Mouse (Mus musculus) stomach, postnatal 0 days (tissue): Measurements from ENCODE around the gene Sfxn5. TPM values are rescaled to one million over a fixed set of nuclear protein-coding genes. Genes with fewer than 3 reads are reported as not detected.

Experiments used
- ATAC-seq: fragments of 200-750 bp; cut with Nextera tagmentation; 2 replicates; pipeline ENCODE4 v1.8.0; 2017; ENCODE audit not compliant: low FRiP score, low TSS enrichment
- DNase-seq: peaks from one replicate; pipeline ENCODE4 v3.0.0-alpha.2; 2016; ENCODE audit warnings: low spot score
- H3K27ac ChIP-seq: fragments of 300-500 bp; sonication (generic); replicated peaks from 2 replicates; pipeline ENCODE4 v1.5.1; 2014; ENCODE audit warnings: mild to moderate bottlenecking, control low read depth
- H3K27me3 ChIP-seq: fragments of 300-500 bp; sonication (generic); 2 replicates; pipeline ENCODE4 v1.6.1; 2014; ENCODE audit warnings: low read length; ENCODE audit not compliant: control insufficient read depth, insufficient read depth
- H3K36me3 ChIP-seq: fragments of 300-500 bp; sonication (generic); 2 replicates; pipeline ENCODE4 v1.6.1; 2014; ENCODE audit warnings: low read length, mixed read lengths; ENCODE audit not compliant: control insufficient read depth, insufficient read depth
- H3K4me1 ChIP-seq: fragments of 300-500 bp; sonication (generic); replicated peaks from 2 replicates; pipeline ENCODE4 v1.6.1; 2014; ENCODE audit warnings: antibody characterized with exemption; ENCODE audit not compliant: control insufficient read depth, insufficient read depth
- H3K4me2 ChIP-seq: fragments of 300-500 bp; sonication (generic); replicated peaks from 2 replicates; pipeline ENCODE4 v1.6.1; 2014; ENCODE audit warnings: low read depth, mild to moderate bottlenecking, control low read depth, moderate library complexity
- H3K4me3 ChIP-seq: fragments of 300-500 bp; sonication (generic); 2 replicates; pipeline ENCODE4 v1.5.1; 2014; ENCODE audit warnings: low read depth, low read length, control low read depth
- H3K9ac ChIP-seq: fragments of 300-500 bp; sonication (generic); 2 replicates; pipeline ENCODE4 v1.6.1; 2014; ENCODE audit warnings: mild to moderate bottlenecking, low read length, control low read depth, mixed read lengths
- H3K9me3 ChIP-seq: fragments of 300-500 bp; sonication (generic); 2 replicates; pipeline ENCODE4 v1.6.1; 2016; ENCODE audit warnings: low read length; ENCODE audit not compliant: control insufficient read depth
- CTCF ChIP-seq: IDR thresholded peaks from 2 replicates; pipeline ENCODE4 v1.5.1; 2016; ENCODE audit warnings: antibody characterized with exemption, low read depth, mild to moderate bottlenecking, moderate library complexity
- EP300 ChIP-seq: optimal IDR thresholded peaks from 2 replicates; pipeline ENCODE3; 2016; ENCODE audit warnings: antibody characterized with exemption
- WGBS: fragments of 180-500 bp; shearing (Covaris S2); extraction: QIAGEN DNeasy Blood & Tissue Kit; methylation state at CpG from one replicate; pipeline ENCODE4 v1.1.7; 2014; 5-methylcytosine and 5-hydroxymethylcytosine counted together
- polyA plus RNA-seq: library from polyadenylated mRNA; unstranded; fragments of >200 nt; fragmentation: Nextera tagmentation; extraction: Ambion mirVana; gene quantifications from 2 replicates; pipeline ENCODE4 v1.2.1, GENCODE M21; 2015

Sfxn5 gene
- polyA plus RNA-seq, 1 experiment from 2014 or later: 8.4 TPM

GRCm38 (mm10) chr6:85344929-85345328 is 11.7 kb upstream of the Sfxn5 start:
- peaks cover 3% of the 10 kb centered on the region; the same call in 1 of the 2 replicates for H3K36me3 ChIP-seq
- H3K9me3 ChIP-seq: no peaks in the 10 kb centered on the region
- no peak overlapping the region for H3K27ac ChIP-seq
- H3K4me2 ChIP-seq: no peak overlapping the region
- DNase-seq (no peak), ATAC-seq (no peak)
- H3K4me3 ChIP-seq: no peak overlapping the region
- no peaks in the 10 kb centered on the region for H3K27me3 ChIP-seq
- no peaks in the 10 kb centered on the region for H3K4me1 ChIP-seq
- H3K9ac ChIP-seq: no peak overlapping the region
- no peak for TF ChIP-seq CTCF
- TF ChIP-seq EP300: no peak

GRCm38 (mm10) chr6:85343027-85343426 is 9.8 kb upstream of the Sfxn5 start:
- Histone ChIP-seq H3K27me3 (no peaks in the 10 kb centered on the region), H3K27ac (no peak overlapping the region), H3K4me2 (no peak overlapping the region), H3K36me3 (0 out of 2 replicates have a peak, but pooled peaks cover under 1% of the 10 kb centered on the region), H3K4me3 (no peak overlapping the region), H3K4me1 (no peaks in the 10 kb centered on the region), H3K9ac (no peak overlapping the region), H3K9me3 (no peaks in the 10 kb centered on the region)
- WGBS: 92% methylated on average over 8 of the region's 8 CpGs
- DNase-seq: no peak
- no peak for ATAC-seq
- TF ChIP-seq CTCF: no peak

DNA sequence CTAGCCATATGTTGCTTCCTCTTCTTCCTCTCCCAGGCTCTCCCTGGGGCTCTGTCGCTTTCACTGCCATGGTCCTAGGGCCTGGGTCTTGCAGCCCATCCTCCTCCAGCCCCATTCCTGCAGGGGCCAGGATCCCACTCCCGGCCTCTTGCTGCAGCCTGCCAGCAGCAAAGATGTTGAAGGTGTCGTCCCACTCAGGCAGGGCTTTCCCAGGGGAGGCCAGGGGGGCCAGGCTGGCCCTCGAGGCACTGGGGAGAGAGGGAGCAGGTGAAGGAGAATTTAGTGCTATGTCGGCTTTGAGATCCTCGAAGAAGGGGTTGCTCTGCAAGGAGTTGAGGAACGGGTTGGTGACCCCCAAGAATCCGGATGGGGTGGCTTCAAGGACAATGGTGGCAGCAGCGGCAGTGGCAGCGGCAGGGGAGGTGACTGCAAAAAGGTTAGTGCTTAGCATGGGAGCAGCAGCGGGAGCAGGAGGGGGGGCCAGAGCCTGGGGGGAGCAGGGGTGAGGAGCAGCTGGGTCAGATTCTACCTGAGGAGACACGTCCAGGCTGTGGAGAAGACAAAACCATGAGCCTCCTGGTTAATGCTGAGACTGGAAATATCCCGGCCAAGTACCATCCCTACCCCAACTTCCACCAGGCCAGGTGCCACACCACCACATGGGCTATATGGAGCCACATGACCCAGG is 8.7 kb upstream of the Sfxn5 start:
- 0 out of 2 replicates have a peak, but pooled peaks cover 3% of the 10 kb centered on the region for H3K36me3 ChIP-seq
- ATAC-seq (no peak), DNase-seq (no peak)
- H3K27ac ChIP-seq: no peak overlapping the region
- 71% methylated on average over 13 of the region's 13 CpGs for WGBS
- H3K4me2 ChIP-seq: no peak overlapping the region
- no peak overlapping the region for H3K9ac ChIP-seq
- no peaks in the 10 kb centered on the region for H3K4me1 ChIP-seq
- H3K4me3 ChIP-seq: no peak overlapping the region
- TF ChIP-seq EP300: no peak
- no peak for TF ChIP-seq CTCF
- H3K9me3 ChIP-seq: no peaks in the 10 kb centered on the region
- no peaks in the 10 kb centered on the region for H3K27me3 ChIP-seq

GRCm38 (mm10) chr6:85340184-85340583 is 7.0 kb upstream of the Sfxn5 start:
- H3K27me3 ChIP-seq: no peaks in the 10 kb centered on the region
- no peak for TF ChIP-seq CTCF
- no peak for TF ChIP-seq EP300
- no peak overlapping the region for H3K4me2 ChIP-seq
- no peak overlapping the region for H3K27ac ChIP-seq
- ATAC-seq (no peak), DNase-seq (peak; percentile 12)
- no peaks in the 10 kb centered on the region for H3K9me3 ChIP-seq
- H3K9ac ChIP-seq: no peak overlapping the region
- H3K4me1 ChIP-seq: no peaks in the 10 kb centered on the region
- 64% methylated on average over 12 of the region's 12 CpGs for WGBS
- H3K36me3 ChIP-seq: 0 out of 2 replicates have a peak, but pooled peaks cover 3% of the 10 kb centered on the region
- no peak overlapping the region for H3K4me3 ChIP-seq

GRCm38 (mm10) chr6:85339273-85339901 is 6.2 kb upstream of the Sfxn5 start:
- WGBS: 71% methylated on average over 1 of the region's 1 CpGs

GRCm38 (mm10) chr6:85336944-85337343 is 3.7 kb upstream of the Sfxn5 start:
- Histone ChIP-seq H3K36me3 (0 out of 2 replicates have a peak, but pooled peaks cover 3% of the 10 kb centered on the region), H3K27me3 (no peaks in the 10 kb centered on the region), H3K9ac (no peak overlapping the region), H3K27ac (no peak overlapping the region), H3K4me3 (no peak overlapping the region), H3K4me1 (peaks cover 3% of the 10 kb centered on the region; the same call in 1 of the 2 replicates), H3K9me3 (no peaks in the 10 kb centered on the region), H3K4me2 (no peak overlapping the region)
- no peak for ATAC-seq
- no peak for DNase-seq
- TF ChIP-seq EP300: no peak
- no peak for TF ChIP-seq CTCF
- 80% methylated on average over 9 of the region's 9 CpGs for WGBS

More at GRCm38 (mm10) chr6:85339273-85339901, 6.2 kb upstream of the Sfxn5 start:
- Histone ChIP-seq H3K9me3 (no peaks in the 10 kb centered on the region), H3K27me3 (no peaks in the 10 kb centered on the region), H3K27ac (no peak overlapping the region), H3K36me3 (0 out of 2 replicates have a peak, but pooled peaks cover 3% of the 10 kb centered on the region), H3K9ac (no peak overlapping the region), H3K4me2 (no peak overlapping the region), H3K4me1 (no peaks in the 10 kb centered on the region), H3K4me3 (no peak overlapping the region)
- peak; percentile 68 for ATAC-seq
- TF ChIP-seq CTCF (peak; percentile 77), EP300 (no peak)
- peak; percentile 73 for DNase-seq
